Mouse (Mus musculus) cerebellum, adult 2 months (tissue): ENCODE results near the gene H2-K1.

Experiments
- CTCF ChIP-seq: fragments of 200-500 bp; IDR thresholded peaks from 2 replicates; pipeline ENCODE4 v1.5.1; 2011; ENCODE audit warnings: low read depth, mild to moderate bottlenecking, control low read depth, low read length, moderate library complexity, borderline replicate concordance; ENCODE audit not compliant: insufficient read depth
- POLR2A ChIP-seq: fragments of 200-500 bp; IDR thresholded peaks from 2 replicates; pipeline ENCODE4 v1.6.1; 2011; ENCODE audit warnings: low read length, control low read depth, borderline replicate concordance; ENCODE audit not compliant: insufficient read depth

DNA sequence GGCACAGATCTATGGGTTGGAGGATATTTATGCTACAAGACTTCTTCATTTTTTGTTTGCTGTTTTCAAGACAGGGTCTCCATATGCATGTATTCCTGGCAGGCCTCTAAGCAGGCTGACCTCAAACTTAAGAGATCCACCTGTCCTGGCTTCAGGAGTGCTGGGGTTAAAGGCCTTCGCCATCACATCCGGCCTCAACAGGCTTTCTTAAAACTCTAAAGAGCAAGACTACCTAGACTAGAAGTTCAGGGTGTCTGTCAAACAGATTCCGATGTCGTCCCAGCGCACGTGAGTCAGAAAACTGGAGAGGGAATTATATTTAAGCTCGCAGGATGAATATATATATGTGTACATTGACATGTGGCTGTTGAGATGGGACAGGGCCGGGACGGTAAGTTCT lies 23.5 kb upstream of the H2-K1 start:
- no peak for TF ChIP-seq POLR2A
- no peak for TF ChIP-seq CTCF
